Mouse (Mus musculus) R1 (cell line): ENCODE measurements around the gene Tln1.

ENCODE experiments used
- DNase-seq: peaks from one replicate; pipeline ENCODE4 v3.0.0-alpha.2; 2018; ENCODE audit warnings: low read depth, low spot score

Tln1 gene

GRCm38 (mm10) chr4:43547160-43547559 lies 15.3 kb downstream of the Tln1 start:
- DNase-seq: no peak

DNA sequence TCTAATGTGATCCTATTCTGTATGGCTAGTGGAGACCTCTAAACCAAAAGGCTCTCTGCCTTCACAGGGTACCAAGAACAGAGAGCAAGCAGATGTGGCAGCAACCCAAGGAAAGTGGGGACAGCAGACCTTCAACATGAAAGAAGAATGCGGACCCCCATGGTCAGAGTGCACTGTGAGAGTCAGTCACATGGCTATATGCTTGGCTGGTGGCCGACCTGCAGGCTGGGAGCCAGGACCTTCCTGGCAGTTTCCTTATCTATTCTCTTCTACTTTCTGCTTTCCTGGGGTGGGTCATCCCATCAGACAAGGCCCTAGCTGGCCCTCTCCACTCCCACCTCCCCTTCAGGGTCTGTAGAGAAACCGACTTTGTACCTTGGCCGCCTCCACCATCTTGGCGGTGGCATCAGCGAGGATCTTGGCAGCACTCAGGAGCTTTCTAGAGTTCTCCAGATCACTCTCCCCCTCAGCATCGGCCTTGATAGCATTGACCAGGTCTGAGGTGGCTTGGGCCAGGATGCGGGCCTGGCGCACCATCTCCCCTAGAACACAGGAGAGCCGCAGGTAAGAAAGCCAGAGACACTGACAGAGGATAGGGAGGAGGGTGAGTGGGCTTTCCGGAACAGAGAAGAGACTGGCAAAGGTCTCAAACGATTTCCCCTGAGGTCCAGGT lies 16.0 kb downstream of the Tln1 start:
- DNase-seq: no peak

DNA sequence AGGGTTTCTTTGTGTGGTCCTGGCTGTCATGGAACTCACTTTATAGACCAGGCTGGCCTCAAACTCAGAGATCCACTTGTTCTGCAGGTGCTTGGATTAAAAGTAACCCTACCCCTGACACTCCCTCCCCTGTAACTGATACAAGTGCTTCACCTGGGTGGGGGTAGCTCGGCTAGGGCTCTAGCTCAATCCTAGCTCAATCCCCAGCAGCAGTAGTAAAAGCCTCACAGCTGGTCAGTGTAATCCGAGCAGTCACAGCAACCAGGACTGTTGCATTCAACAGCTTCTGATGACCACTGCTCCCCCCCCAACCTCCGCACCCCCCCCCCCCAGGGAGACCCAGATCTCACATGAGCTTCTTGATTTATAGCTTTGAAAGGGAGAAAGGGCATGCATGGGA lies 20.4 kb downstream of the Tln1 start:
- DNase-seq: no peak

GRCm38 (mm10) chr4:43536031-43536430 lies 26.5 kb downstream of the Tln1 start:
- no peak for DNase-seq

DNA sequence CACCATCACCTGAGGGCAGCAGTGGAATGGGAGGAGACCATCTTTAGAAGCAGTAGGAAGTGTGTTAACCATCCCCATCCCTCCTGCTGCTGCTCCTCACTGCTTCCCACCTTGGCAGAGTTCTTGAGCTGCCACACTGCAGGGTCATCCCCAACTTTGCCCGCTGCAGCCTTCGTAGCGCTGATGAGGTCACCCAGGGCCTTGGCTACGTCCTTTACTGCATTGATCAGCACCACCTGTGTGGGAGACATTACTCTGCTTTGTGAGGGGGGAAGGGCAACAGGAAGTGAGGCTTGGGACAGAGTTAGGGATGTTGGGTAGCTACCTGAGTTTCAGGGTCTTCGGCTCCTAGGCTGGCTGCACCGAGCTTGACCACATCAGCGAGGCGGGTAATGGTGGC lies 26.9 kb downstream of the Tln1 start:
- DNase-seq: no peak

GRCm38 (mm10) chr4:43533270-43533669 lies 29.2 kb downstream of the Tln1 start:
- no peak for DNase-seq

DNA sequence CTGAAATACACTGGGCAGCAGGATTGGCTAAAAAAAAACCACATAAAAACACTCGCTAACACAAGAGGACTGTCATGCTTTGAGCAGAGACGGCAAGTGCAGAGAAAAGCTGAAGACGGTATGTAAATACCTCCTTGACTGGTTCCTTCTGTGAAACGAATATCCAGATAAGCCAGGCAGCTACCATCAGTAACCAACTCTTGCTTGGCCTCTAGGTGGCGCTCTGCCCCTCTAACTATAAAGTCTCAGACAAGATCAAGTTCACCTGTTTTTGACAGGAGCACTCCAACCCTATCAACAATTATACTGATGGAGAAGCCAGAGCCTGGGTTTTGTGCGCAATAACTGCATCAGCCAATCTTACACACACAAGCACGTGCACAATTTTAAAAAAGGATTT lies 31.9 kb downstream of the Tln1 start:
- DNase-seq: peak; percentile 88

- DNase-seq: no peak
Measured at GRCm38 (mm10) chr4:43530081-43530501, 32.4 kb downstream of the Tln1 start.

- DNase-seq: peak; percentile 66
Measured at GRCm38 (mm10) chr4:43528487-43528886, 34.0 kb downstream of the Tln1 start.

DNA sequence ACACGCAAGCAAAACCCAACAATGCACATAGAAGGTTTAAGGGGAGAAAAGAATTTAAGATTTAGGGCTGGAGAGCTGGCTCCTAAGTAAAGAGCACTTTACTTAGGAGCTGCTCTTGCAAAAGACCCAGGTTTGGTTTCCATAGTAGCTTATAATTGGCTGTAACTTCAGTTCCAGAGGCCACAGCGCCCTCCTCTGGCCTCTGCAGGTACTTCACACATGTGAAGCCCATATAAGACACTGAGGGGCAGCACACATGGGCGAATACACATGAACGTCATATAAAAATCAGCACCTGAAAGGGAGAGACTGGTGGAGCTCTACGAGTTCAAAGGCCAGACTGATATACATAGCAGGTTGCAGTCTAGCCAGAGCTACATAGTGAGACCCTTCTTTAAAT lies 34.6 kb downstream of the Tln1 start:
- DNase-seq: peak; percentile 84

- peak; percentile 76 for DNase-seq
Measured at GRCm38 (mm10) chr4:43519956-43520355, 42.5 kb downstream of the Tln1 start.

- no peak for DNase-seq
Measured at GRCm38 (mm10) chr4:43519551-43519950, 42.9 kb downstream of the Tln1 start.

- DNase-seq: no peak
Measured at GRCm38 (mm10) chr4:43515764-43516708, 46.5 kb downstream of the Tln1 start.

DNA sequence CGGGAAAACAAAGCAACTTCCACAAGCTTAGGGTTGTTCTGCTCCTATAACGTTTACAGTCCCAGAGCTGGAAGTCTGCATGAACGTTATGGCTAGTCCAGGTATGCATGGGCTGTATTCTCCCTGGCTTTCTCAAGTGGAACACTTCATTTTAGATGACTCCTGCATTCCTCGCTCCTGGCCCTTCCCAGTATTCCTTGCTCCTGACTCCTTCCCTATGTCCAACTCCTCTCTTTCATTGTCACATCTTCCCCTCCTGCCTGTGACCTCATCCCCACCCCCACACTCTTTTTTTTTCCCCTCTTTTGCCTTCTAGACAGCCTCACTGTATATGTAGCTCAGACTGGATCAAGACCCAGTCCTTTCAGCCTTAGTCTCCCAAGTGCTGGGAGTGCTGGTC lies 48.7 kb downstream of the Tln1 start:
- DNase-seq: no peak

DNA sequence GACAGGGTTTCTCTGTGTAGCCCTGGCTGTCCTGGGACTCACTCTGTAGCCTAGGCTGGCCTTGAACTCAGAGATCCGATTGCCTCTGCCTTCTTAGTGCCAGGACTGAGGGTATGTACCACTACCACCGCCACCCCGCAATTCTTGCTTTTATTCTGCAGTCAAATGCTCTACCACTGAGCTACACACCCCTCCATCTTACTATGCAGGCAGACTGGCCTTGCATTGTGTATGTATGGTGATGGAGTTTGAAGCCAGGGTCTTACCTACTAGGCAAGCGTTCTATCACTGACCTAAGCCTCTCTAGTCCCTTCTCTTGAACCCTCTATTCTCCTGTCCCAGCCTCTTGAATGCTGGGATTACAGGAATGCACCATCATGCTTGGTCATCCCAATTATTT lies 49.2 kb downstream of the Tln1 start:
- DNase-seq: no peak

DNA sequence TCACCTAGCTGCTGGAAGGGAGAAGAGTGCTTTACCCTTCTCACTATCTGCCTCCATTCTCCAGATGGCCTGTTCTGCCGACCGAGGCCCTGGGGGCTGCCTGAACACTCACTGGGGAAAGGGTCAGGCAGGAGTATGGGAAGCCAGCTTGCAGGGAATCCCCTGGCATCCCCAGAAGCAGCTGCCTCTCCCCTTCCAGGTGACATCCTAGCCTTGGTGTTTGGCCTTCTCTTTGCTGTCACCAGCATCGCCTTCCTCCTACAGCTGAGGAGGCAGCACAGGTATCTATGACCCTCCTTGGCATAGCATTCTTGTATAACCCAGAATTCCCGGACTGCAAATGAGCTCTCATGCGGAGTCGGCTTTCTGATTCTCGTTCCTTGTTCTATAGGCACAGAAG lies 49.8 kb downstream of the Tln1 start:
- no peak for DNase-seq

DNA sequence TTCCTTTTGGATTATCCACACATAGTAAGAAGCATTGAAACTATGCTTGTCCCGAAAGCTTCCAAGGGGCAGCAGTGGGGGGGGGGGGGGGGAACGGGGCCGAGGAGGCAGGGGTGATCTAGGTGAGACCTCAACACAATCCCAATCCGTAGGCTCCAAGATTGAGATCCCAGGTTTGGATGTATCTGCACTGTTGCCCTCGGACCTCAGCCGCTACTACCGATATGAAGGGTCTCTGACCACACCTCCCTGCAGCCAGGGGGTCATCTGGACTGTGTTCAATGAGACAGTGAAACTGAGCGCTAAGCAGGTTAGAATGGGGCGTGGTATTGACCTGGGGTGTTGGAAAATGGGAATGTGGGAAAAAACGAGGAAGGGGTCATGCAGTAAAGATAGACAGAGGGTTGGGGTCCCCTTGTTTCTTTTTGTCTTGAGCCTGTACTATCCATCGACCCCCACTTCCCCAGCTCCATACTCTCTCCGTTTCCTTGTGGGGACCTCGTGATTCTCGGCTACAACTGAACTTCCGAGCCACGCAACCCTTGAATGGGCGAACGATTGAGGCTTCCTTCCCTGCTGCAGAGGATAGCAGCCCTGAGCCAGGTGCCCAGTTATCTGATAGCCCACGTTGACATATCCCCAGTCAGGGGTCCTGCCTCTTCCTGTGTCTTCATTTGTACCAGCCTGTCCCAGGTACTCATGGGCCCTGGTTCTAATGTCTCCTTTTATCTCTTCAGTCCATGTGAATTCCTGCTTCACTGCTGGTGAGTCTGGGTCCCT lies 50.6 kb downstream of the Tln1 start:
- no peak for DNase-seq

DNA sequence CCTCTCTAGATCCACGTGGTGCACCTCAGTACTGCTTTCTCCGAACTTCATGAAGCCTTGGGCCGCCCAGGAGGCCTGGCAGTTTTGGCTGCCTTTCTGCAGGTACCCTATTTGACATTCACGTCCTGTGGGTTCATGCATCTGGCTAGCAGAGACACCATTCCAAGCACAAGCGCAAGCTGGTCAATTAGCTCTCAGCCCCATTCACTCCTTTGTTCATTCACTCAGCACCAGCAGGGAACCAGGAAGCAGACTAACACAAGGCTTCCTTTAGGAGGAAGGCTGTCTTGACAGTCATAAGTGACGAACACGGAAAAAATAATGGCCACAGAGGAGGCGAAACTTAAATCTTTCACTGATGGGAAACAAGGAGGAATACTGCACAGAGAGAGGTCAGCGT lies 53.4 kb downstream of the Tln1 start:
- DNase-seq: peak; percentile 79

DNA sequence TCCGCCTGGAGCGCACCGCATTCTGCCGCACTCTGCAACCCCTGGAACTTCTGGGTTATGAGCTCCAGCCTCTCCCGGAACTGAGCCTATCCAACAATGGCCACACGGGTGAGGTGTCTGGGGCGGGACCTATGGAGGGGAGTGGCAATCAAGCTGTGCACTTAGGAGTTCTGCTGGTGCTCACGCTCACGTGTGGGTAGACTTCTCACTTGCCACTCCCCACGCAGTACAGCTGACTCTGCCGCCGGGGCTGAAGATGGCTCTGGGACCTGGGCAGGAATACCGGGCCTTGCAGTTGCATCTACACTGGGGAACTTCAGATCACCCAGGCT lies 53.9 kb downstream of the Tln1 start:
- peak; percentile 79 for DNase-seq

DNA sequence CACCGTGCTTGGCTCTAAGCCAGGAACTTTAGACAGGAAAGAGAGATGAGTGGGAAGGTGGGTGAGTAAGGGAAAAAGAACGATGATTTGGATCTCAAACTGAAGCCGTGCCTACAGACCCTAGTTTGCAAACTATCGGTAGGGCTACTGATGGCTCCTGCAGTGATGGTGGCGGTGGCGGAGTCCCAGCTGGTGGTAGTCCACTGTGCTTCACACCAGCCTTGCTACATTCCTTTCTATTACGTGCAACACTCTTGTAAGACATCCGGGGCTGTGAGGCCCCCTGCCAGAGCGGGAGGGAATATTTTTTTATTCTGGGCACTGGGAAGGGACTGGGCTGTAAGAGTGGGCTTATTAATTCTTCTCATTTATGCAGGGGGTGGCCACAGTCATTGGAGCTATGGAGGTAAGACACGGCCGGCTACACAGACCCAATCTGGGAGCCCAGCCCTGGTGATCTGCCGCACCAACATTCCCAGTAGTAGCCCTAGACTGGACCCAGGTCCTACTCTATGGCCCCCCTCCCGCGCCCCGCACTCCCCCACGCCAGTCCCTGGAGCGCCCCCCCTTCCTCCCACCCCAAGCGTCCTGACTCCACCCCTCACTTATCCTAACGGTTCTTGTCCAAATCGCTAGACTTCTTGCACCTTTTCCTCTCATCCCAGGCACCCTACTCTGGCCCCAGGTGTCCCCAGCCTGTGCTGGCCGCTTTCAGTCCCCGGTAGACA lies 54.4 kb downstream of the Tln1 start:
- DNase-seq: no peak

- DNase-seq: no peak
Measured at GRCm38 (mm10) chr4:43506536-43507185, 55.8 kb downstream of the Tln1 start, which contains the start of gene Car9. Car9 (plus strand) TSS chr4:43506966.
